Mouse (Mus musculus) intestine, embryonic 14.5 days (tissue): ENCODE measurements around the gene Sap30l. TPM values are rescaled to one million over a fixed set of nuclear protein-coding genes. Genes with fewer than 3 reads are reported as not detected.

Source experiments
- ATAC-seq: fragments of 200-750 bp; cut with Nextera tagmentation; replicated peaks from 2 replicates; pipeline ENCODE4 v1.8.0; 2017; ENCODE audit warnings: low read depth, moderate number of reproducible peaks, moderate TSS enrichment, moderate library complexity; ENCODE audit not compliant: low FRiP score, low TSS enrichment
- DNase-seq: peaks from one replicate; pipeline ENCODE4 v3.0.0-alpha.2; 2018; ENCODE audit warnings: low spot score
- H3K27ac ChIP-seq: fragments of 300-500 bp; sonication (generic); 2 replicates; pipeline ENCODE4 v1.5.1; 2014; ENCODE audit warnings: low read depth, mild to moderate bottlenecking, control low read depth
- H3K27me3 ChIP-seq: fragments of 300-500 bp; sonication (generic); replicated peaks from 2 replicates; pipeline ENCODE4 v1.6.1; 2014; ENCODE audit warnings: low read length, control low read depth; ENCODE audit not compliant: control insufficient read depth, insufficient read depth
- H3K36me3 ChIP-seq: fragments of 300-500 bp; sonication (generic); 2 replicates; pipeline ENCODE4 v1.6.1; 2014; ENCODE audit warnings: low read length, control low read depth; ENCODE audit not compliant: control insufficient read depth, insufficient read depth
- H3K4me1 ChIP-seq: fragments of 300-500 bp; sonication (generic); replicated peaks from 2 replicates; pipeline ENCODE4 v1.6.1; 2014; ENCODE audit warnings: low read length, control low read depth, mixed read lengths; ENCODE audit not compliant: control insufficient read depth, insufficient read depth
- H3K4me2 ChIP-seq: fragments of 300-500 bp; sonication (generic); 2 replicates; pipeline ENCODE4 v1.6.1; 2014; ENCODE audit warnings: low read length
- H3K4me3 ChIP-seq: fragments of 300-500 bp; sonication (generic); 2 replicates; pipeline ENCODE4 v1.5.1; 2014; ENCODE audit warnings: low read depth, low read length, control low read depth, mixed read lengths
- H3K9ac ChIP-seq: fragments of 300-500 bp; sonication (generic); 2 replicates; pipeline ENCODE4 v1.6.1; 2014; ENCODE audit warnings: mild to moderate bottlenecking, low read length
- H3K9me3 ChIP-seq: fragments of 300-500 bp; sonication (generic); 2 replicates; pipeline ENCODE4 v1.6.1; 2016; ENCODE audit warnings: low read length, control low read depth; ENCODE audit not compliant: control insufficient read depth
- WGBS: fragments of 180-500 bp; shearing (Covaris S2); extraction: QIAGEN DNeasy Blood & Tissue Kit; methylation state at CpG from one replicate; pipeline ENCODE4 v1.1.7; 2014; 5-methylcytosine and 5-hydroxymethylcytosine counted together
- polyA plus RNA-seq: library from polyadenylated mRNA; unstranded; fragments of >200 nt; fragmentation: Nextera tagmentation; extraction: Ambion mirVana; gene quantifications from 2 replicates; pipeline ENCODE4 v1.2.1, GENCODE M21; 2014

Gene Sap30l
- polyA plus RNA-seq, 1 experiment from 2014 or later, result 15.0 TPM

DNA sequence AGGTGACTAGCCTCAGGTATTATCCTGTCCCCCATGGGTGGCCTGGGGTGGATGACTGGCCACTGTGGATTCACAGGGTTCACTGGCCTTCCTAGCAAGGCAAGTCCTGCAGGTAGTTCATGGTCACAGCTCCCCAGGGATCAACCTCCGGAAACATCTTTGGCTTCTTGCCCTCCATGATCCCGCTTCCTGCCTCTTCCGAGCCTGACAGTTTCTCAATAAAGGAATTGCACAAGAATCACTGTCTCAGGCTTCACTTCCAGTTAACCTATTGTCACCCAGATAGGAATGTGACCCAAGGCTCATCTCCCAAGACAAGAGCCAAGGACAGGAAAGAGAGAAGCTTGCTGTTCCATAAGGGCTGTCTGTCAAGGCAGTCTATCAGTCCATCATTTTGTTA, 49.5 kb downstream of the Sap30l start:
- DNase-seq (no peak), ATAC-seq (no peak)
- H3K4me2 ChIP-seq, result no peak overlapping the region
- no peak overlapping the region for H3K4me3 ChIP-seq
- H3K36me3 ChIP-seq, result no peaks in the 10 kb centered on the region
- WGBS, result 51% methylated on average over 3 of the region's 3 CpGs
- no peaks in the 10 kb centered on the region for H3K27me3 ChIP-seq
- H3K9me3 ChIP-seq, result no peaks in the 10 kb centered on the region
- no peak overlapping the region for H3K27ac ChIP-seq
- peaks cover 3% of the 10 kb centered on the region for H3K4me1 ChIP-seq
- H3K9ac ChIP-seq, result no peak overlapping the region

DNA sequence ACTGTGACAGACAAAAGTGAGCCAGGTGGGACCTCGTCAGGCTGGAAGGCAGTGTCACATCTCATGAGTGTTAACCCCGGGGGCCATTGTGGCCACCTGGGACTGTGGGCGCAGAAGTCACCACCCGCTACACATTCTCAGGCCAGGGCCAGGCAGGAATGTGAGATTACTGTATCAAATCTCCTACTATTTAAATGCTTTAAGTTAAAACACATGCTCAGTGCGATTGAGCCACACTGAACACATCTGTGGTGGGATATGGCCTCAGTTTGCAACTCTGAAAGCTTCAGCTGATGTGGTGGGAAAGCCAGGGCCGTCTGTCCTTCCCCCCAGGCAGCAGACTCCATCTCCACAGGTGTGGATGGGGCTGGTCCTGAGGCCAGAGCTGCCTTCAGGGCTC, 52.1 kb downstream of the Sap30l start:
- Histone ChIP-seq H3K36me3 (no peaks in the 10 kb centered on the region), H3K4me2 (no peak overlapping the region), H3K9me3 (no peaks in the 10 kb centered on the region), H3K4me3 (no peak overlapping the region), H3K4me1 (peaks cover 3% of the 10 kb centered on the region), H3K27ac (no peak overlapping the region), H3K27me3 (no peaks in the 10 kb centered on the region), H3K9ac (no peak overlapping the region)
- ATAC-seq (no peak), DNase-seq (no peak)
- WGBS, result 77% methylated on average over 6 of the region's 6 CpGs

- H3K4me1 ChIP-seq, result no peaks in the 10 kb centered on the region
- H3K9ac ChIP-seq, result no peak overlapping the region
- H3K9me3 ChIP-seq, result no peaks in the 10 kb centered on the region
- ATAC-seq (no peak), DNase-seq (no peak)
- WGBS, result 50% methylated on average over 4 of the region's 4 CpGs
- no peaks in the 10 kb centered on the region for H3K36me3 ChIP-seq
- H3K27ac ChIP-seq, result no peak overlapping the region
- no peak overlapping the region for H3K4me2 ChIP-seq
- H3K4me3 ChIP-seq, result no peak overlapping the region
- H3K27me3 ChIP-seq, result no peaks in the 10 kb centered on the region
These were observed 56.3 kb downstream of the Sap30l start for GRCm38 (mm10) chr11:57857709-57858108.

Other genes with a start within 250 kb of the Sap30l start
- 11.3 and 12.5 TPM in 2 replicates for gene Galnt10, start 156.2 kb upstream of the Sap30l start, polyA plus RNA-seq
- gene Hand1, start 31.2 kb downstream of the Sap30l start, polyA plus RNA-seq, result 36.6 and 44.4 TPM in 2 replicates
- 25.2 and 25.5 TPM in 2 replicates for gene Larp1, start 207.4 kb downstream of the Sap30l start, polyA plus RNA-seq